Mouse (Mus musculus) heart, embryonic 11.5 days (tissue): ENCODE data around the gene Klk13. TPM values are rescaled to one million over a fixed set of nuclear protein-coding genes. Genes with fewer than 3 reads are reported as not detected.
"Not testable (repeated sequence)": the region's sequence is repeated elsewhere in the genome, so short reads cannot be mapped to it uniquely, and the experiment has no call there.

Experiments
- ATAC-seq: fragments of 200-750 bp; cut with Nextera tagmentation; replicated peaks from 2 replicates; pipeline ENCODE4 v1.8.0; 2017; ENCODE audit warnings: moderate library complexity; ENCODE audit not compliant: insufficient number of reproducible peaks, low FRiP score, low TSS enrichment
- H3K27ac ChIP-seq: fragments of 300-500 bp; sonication (generic); 2 replicates; pipeline ENCODE4 v1.5.1; 2014; ENCODE audit warnings: mild to moderate bottlenecking, low read depth, low read length
- H3K27me3 ChIP-seq: fragments of 300-500 bp; sonication (generic); 2 replicates; pipeline ENCODE4 v1.6.1; 2014; ENCODE audit warnings: mild to moderate bottlenecking, low read length, mixed read lengths; ENCODE audit not compliant: control insufficient read depth, insufficient read depth
- H3K36me3 ChIP-seq: fragments of 300-500 bp; sonication (generic); 2 replicates; pipeline ENCODE4 v1.6.1; 2014; ENCODE audit warnings: mild to moderate bottlenecking, low read length, moderate library complexity, mixed read lengths; ENCODE audit not compliant: control insufficient read depth, insufficient read depth
- H3K4me1 ChIP-seq: fragments of 300-500 bp; sonication (generic); 2 replicates; pipeline ENCODE4 v1.6.1; 2014; ENCODE audit warnings: low read length; ENCODE audit not compliant: control insufficient read depth, insufficient read depth
- H3K4me2 ChIP-seq: fragments of 300-500 bp; sonication (generic); 2 replicates; pipeline ENCODE4 v1.6.1; 2014; ENCODE audit warnings: mild to moderate bottlenecking, moderate library complexity
- H3K4me3 ChIP-seq: fragments of 300-500 bp; sonication (generic); 2 replicates; pipeline ENCODE4 v1.5.1; 2014; ENCODE audit warnings: low read depth, low read length
- H3K9ac ChIP-seq: fragments of 300-500 bp; sonication (generic); 2 replicates; pipeline ENCODE4 v1.6.1; 2014; ENCODE audit warnings: mild to moderate bottlenecking, low read depth, low read length, moderate library complexity
- H3K9me3 ChIP-seq: fragments of 300-500 bp; sonication (generic); replicated peaks from 2 replicates; pipeline ENCODE4 v1.6.1; 2016; ENCODE audit warnings: low read length; ENCODE audit not compliant: control insufficient read depth
- WGBS: fragments of 180-500 bp; shearing (Covaris S2); extraction: QIAGEN DNeasy Blood & Tissue Kit; methylation state at CpG from one replicate; pipeline ENCODE4 v1.1.7; 2014; ENCODE audit not compliant: insufficient replicate concordance; 5-methylcytosine and 5-hydroxymethylcytosine counted together
- polyA plus RNA-seq: library from polyadenylated mRNA; unstranded; fragments of >200 nt; fragmentation: Nextera tagmentation; extraction: Ambion mirVana; gene quantifications from 2 replicates; pipeline ENCODE4 v1.2.1, GENCODE M21; 2014

Klk13 gene
- 0.70 and 0.83 TPM in 2 replicates for polyA plus RNA-seq

- no peak for ATAC-seq
- no peak within 1 kb of the TSS for H3K27ac ChIP-seq
- no peak within 1 kb of the TSS for H3K9ac ChIP-seq
- H3K4me1 ChIP-seq: no peaks in the 10 kb centered on the region
- whole genome bisulfite sequencing: 50% methylated on average over 4 of the region's 4 CpGs
- H3K36me3 ChIP-seq: no peaks in the 10 kb centered on the region
- no peaks in the 10 kb centered on the region for H3K9me3 ChIP-seq
- peaks cover 6% of the 10 kb centered on the region; the same call in 1 of the 2 replicates for H3K27me3 ChIP-seq
- peak within 1 kb of the TSS; percentile 47 for H3K4me2 ChIP-seq
- H3K4me3 ChIP-seq: no peak within 1 kb of the TSS
Measured at GRCm38 (mm10) chr7:43712267-43712666, at the start of gene Klk13. Klk13 (plus strand) TSS chr7:43712567.

DNA sequence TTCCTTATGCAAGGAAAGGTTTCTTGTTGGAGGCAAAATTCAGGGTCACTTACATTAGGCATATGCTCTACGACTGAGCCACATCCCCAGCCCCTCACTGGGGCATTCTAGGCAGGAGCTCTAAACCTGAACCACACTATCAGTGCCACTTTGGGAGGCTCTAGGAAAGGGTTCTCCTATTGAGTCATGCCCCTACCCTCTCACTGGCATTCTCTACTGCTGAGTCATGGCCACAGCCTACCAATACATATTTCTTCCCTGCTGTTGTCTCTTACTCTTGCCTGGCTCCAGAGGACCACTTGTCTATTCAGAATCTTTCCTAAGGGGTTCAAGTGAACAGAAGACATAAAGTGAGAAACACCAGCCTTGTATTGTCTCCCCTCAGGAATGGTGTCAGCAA lies 49.6 kb upstream of the Klk13 start:
- no peak overlapping the region for H3K4me3 ChIP-seq
- H3K9ac ChIP-seq: no peak overlapping the region
- H3K27ac ChIP-seq: no peak overlapping the region
- no peaks in the 10 kb centered on the region for H3K9me3 ChIP-seq
- no peaks in the 10 kb centered on the region for H3K36me3 ChIP-seq
- no peak overlapping the region for H3K4me2 ChIP-seq
- no peaks in the 10 kb centered on the region for H3K27me3 ChIP-seq
- ATAC-seq: no peak
- WGBS: 77% methylated on average over 1 of the region's 1 CpGs
- H3K4me1 ChIP-seq: no peaks in the 10 kb centered on the region

DNA sequence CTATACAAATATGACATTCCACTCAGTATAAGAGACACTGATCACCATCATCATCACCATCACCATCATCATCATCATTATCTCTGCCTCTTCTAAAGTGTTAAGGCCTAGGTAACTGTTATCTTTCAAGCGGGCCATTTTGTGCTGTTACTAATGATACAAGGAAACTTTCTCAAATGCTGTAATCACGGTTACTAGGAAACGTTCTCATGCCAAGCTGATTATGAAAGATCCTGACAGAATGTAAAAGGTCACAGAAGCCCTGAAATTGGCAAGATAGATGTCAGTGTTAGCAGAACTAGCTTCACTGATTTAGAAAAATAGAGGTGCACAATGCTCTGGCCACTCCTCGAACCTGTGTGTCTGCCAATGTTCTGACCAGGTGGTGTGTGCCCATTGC lies 45.1 kb upstream of the Klk13 start:
- not testable (repeated sequence) for H3K4me2 ChIP-seq, H3K9ac ChIP-seq, H3K4me1 ChIP-seq, H3K27me3 ChIP-seq, H3K4me3 ChIP-seq, ATAC-seq, H3K36me3 ChIP-seq, H3K9me3 ChIP-seq, H3K27ac ChIP-seq
- WGBS: 80% methylated on average over 4 of the region's 4 CpGs

DNA sequence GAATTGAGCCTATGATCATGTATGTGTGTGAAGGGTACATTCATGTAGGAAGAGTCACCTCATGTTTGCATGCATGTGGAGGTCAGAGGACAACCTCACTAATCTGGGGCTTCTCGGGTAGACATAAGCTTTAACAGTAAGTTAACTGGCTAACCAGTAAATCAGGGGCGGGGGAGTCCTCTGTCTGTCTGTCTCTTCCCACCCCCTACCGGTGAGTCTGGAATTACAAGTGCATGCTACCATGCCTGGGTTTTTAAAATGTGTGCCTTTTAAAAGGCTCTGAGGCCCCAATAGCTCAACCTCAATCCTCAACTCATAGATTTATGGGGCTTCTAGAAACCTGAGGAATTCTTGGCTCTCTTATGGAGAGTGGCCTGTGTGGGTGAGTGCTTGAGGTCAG lies 43.8 kb upstream of the Klk13 start:
- H3K27me3 ChIP-seq: no peaks in the 10 kb centered on the region
- H3K9me3 ChIP-seq: no peaks in the 10 kb centered on the region
- H3K9ac ChIP-seq: no peak overlapping the region
- H3K4me1 ChIP-seq: peaks cover 6% of the 10 kb centered on the region
- no peak overlapping the region for H3K27ac ChIP-seq
- H3K36me3 ChIP-seq: no peaks in the 10 kb centered on the region
- 22% methylated on average over 3 of the region's 3 CpGs for WGBS
- H3K4me3 ChIP-seq: no peak overlapping the region
- no peak overlapping the region for H3K4me2 ChIP-seq
- ATAC-seq: no peak

DNA sequence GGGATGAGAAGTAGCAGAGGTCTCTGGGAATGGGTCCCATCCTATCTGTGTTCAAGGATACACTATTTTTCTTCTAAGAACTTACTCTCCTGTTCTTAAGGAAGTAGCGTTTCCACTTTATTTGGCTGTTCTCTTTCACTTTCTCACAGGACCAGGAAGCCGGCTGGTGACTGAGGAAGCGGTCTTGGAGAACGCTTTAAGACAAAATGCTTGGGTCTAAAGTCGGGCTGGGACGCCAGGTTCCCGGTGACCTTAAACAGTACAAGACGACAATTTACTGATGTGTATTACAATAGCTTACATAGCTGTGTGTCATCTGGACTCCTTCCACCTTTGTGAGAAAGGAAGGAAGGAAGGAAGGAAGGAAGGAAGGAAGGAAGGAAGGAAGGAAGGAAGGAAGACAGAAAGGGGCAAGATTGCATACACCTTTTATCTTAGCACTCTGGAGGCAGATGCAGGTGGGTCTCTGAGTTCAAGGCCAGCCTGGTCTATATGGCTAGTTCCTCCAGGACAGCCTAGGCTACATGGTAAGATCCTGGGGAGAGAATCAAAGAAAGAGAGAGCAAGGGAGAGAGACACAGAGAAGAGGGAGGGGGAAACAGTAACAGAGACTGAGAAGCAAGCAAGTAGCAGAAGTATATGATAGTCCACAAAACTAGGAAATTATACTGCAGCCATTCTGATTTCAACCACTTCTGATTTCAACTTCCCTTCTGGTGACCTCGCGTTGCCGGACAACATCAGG lies 41.1 kb upstream of the Klk13 start:
- Histone ChIP-seq H3K27me3 (no peaks in the 10 kb centered on the region), H3K4me1 (peaks cover 6% of the 10 kb centered on the region), H3K4me2 (peak overlapping the region; percentile 85), H3K27ac (no peak overlapping the region), H3K4me3 (peak overlapping the region; percentile 59), H3K9ac (peak overlapping the region; percentile 66), H3K9me3 (no peaks in the 10 kb centered on the region), H3K36me3 (peaks cover 9% of the 10 kb centered on the region)
- peak; percentile 8; the same call in 1 of the 2 replicates for ATAC-seq
- 66% methylated on average over 11 of the region's 11 CpGs for WGBS

DNA sequence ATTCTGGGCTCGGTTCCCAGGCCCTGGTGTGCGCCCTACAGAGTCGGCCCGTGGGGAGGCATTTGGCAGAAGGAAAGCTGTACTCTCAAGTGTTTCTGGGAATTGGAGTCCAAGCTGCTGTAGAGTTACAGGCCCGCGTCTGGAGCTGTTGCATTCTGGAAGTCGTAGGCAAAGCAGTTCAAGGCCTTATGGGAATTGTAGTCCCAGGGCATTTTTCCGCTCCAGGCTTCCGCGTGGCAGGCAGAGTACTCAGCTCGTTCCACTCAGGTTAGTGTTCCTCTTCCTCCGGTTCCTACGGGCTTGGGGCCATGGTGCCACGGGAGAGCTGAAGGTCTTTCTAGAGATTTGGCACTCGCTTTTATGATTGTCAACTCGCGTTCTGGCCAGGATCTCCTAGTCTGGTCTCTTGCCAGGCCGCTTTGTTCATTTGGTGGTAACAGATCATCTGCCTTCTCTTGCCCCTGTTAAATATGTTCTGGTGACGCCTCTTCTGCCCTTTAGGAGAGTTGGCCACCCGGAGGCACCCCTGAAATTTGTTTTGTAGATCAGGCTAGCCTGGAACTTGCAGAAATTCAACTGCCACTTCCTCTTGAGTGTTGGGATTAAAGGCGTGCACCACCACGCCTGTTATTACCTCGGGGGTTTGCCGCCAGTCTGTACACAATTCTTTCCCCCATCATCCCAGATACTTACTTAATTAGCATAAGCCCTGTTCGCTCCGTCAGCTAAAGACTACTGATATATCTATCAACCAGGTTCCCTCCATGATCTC lies 40.4 kb upstream of the Klk13 start, which contains the start of gene Ctu1:
Gene Ctu1 (plus strand): TSS at position 208 of the 772 bp plus-strand sequence.
- WGBS: under 1% methylated on average over 26 of the region's 26 CpGs
- peaks cover 16% of the 10 kb centered on the region for H3K36me3 ChIP-seq
- peaks cover 6% of the 10 kb centered on the region for H3K4me1 ChIP-seq
- H3K27ac ChIP-seq: no peak within 1 kb of the TSS
- peak; percentile 86 for ATAC-seq
- H3K9ac ChIP-seq: peak within 1 kb of the TSS; percentile 72
- H3K27me3 ChIP-seq: no peaks in the 10 kb centered on the region
- peak within 1 kb of the TSS; percentile 85 for H3K4me2 ChIP-seq
- H3K4me3 ChIP-seq: peak within 1 kb of the TSS; percentile 59
- no peaks in the 10 kb centered on the region for H3K9me3 ChIP-seq

GRCm38 (mm10) chr7:43672581-43673260 lies 39.6 kb upstream of the Klk13 start:
- Histone ChIP-seq H3K27me3 (no peaks in the 10 kb centered on the region), H3K4me2 (peak overlapping the region; percentile 85), H3K4me1 (peaks cover 6% of the 10 kb centered on the region), H3K4me3 (peak overlapping the region; percentile 59), H3K9me3 (no peaks in the 10 kb centered on the region; the same call in 1 of the 2 replicates), H3K36me3 (peaks cover 24% of the 10 kb centered on the region), H3K27ac (no peak overlapping the region), H3K9ac (peak overlapping the region; percentile 72)
- WGBS: 19% methylated on average over 10 of the region's 10 CpGs
- ATAC-seq: no peak

DNA sequence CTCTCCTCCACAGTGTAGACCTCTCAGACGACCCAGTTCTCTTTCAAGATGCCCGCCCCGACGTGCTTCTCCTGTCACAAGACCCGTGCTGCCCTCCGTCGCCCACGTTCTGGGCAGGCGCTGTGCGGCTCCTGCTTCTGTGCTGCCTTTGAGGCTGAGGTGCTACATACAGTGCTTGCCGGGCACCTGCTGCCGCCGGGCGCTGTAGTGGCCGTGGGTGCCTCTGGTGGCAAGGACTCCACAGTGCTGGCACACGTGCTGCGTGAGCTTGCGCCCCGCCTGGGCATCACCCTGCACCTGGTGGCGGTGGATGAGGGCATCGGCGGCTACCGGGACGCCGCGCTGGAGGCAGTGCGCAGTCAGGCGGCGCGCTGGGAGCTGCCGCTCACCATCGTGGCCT lies 37.3 kb upstream of the Klk13 start:
- H3K9ac ChIP-seq: no peak overlapping the region
- H3K27ac ChIP-seq: no peak overlapping the region
- no peaks in the 10 kb centered on the region; the same call in 1 of the 2 replicates for H3K9me3 ChIP-seq
- ATAC-seq: no peak
- H3K4me3 ChIP-seq: no peak overlapping the region
- no peaks in the 10 kb centered on the region for H3K27me3 ChIP-seq
- H3K4me1 ChIP-seq: peaks cover 6% of the 10 kb centered on the region
- H3K4me2 ChIP-seq: no peak overlapping the region
- peaks cover 27% of the 10 kb centered on the region for H3K36me3 ChIP-seq
- WGBS: 86% methylated on average over 32 of the region's 32 CpGs
